Mouse (Mus musculus): Measurements from ENCODE around the gene Vrk3. TPM values are rescaled to one million over a fixed set of nuclear protein-coding genes. Genes with fewer than 3 reads are reported as not detected.
"Not testable (repeated sequence)": the region's sequence is repeated elsewhere in the genome, so short reads cannot be mapped to it uniquely, and the experiment has no call there.

Vrk3 gene
- 34.3 and 52.4 TPM in 2 replicates for total RNA-seq (2021)
- long read RNA-seq, experiment 1, transcript Vrk3-201 (15 exons, 1,969 nt), result major isoform, 50 of 60 reads
- long read RNA-seq, experiment 1, partial matches to known transcripts, result 5 of 60 reads
- long read RNA-seq, experiment 1, other reads (novel, unspliced or antisense), result 5 of 60 reads
- long read RNA-seq, experiment 2, full-length matches to known transcripts, result 29 of 35 reads
- long read RNA-seq, experiment 2, partial matches to known transcripts, result 4 of 35 reads
- long read RNA-seq, experiment 2, other reads (novel, unspliced or antisense), result 2 of 35 reads

- peak; percentile 96 for DNase-seq
Observed at GRCm38 (mm10) chr7:44748101-44749044, at the start of gene Vrk3. Vrk3 (plus strand) TSS chr7:44748413.

GRCm38 (mm10) chr7:44701921-44702320 lies 46.3 kb upstream of the Vrk3 start:
- DNase-seq, result no peak

- no peak for DNase-seq
Observed at GRCm38 (mm10) chr7:44702985-44703384, 45.2 kb upstream of the Vrk3 start.

- peak; percentile 43 for DNase-seq
Observed at GRCm38 (mm10) chr7:44704363-44704762, 43.9 kb upstream of the Vrk3 start.

- DNase-seq, result no peak
Observed at GRCm38 (mm10) chr7:44705086-44705485, 43.1 kb upstream of the Vrk3 start.

GRCm38 (mm10) chr7:44706322-44706721 lies 41.9 kb upstream of the Vrk3 start:
- no peak for DNase-seq

GRCm38 (mm10) chr7:44707169-44707675 lies 41.0 kb upstream of the Vrk3 start:
- peak; percentile 33 for DNase-seq

- not testable (repeated sequence) for DNase-seq
Observed at GRCm38 (mm10) chr7:44708093-44708492, 40.1 kb upstream of the Vrk3 start.

- DNase-seq, result no peak
Observed at GRCm38 (mm10) chr7:44708574-44708973, 39.6 kb upstream of the Vrk3 start, which contains the start of gene Izumo2. Izumo2 (plus strand) TSS chr7:44708742.

GRCm38 (mm10) chr7:44709881-44710280 lies 38.3 kb upstream of the Vrk3 start:
- no peak for DNase-seq

- no peak for DNase-seq
Observed at GRCm38 (mm10) chr7:44722058-44722457, 26.2 kb upstream of the Vrk3 start.

- DNase-seq, result peak; percentile 35
Observed at GRCm38 (mm10) chr7:44724316-44724715, 23.9 kb upstream of the Vrk3 start.

GRCm38 (mm10) chr7:44726343-44726742 lies 21.9 kb upstream of the Vrk3 start:
- no peak for DNase-seq

- no peak for DNase-seq
Observed at GRCm38 (mm10) chr7:44727151-44727550, 21.1 kb upstream of the Vrk3 start.

- DNase-seq, result no peak
Observed at GRCm38 (mm10) chr7:44728082-44728975, 19.9 kb upstream of the Vrk3 start.

GRCm38 (mm10) chr7:44733723-44734122 lies 14.5 kb upstream of the Vrk3 start:
- no peak for DNase-seq

GRCm38 (mm10) chr7:44741361-44741760 lies 6.9 kb upstream of the Vrk3 start:
- DNase-seq, result no peak

GRCm38 (mm10) chr7:44744270-44744669 lies 3.9 kb upstream of the Vrk3 start:
- no peak for DNase-seq

- DNase-seq, result peak; percentile 87
Observed at GRCm38 (mm10) chr7:44745076-44745475, 3.1 kb upstream of the Vrk3 start.

- DNase-seq, result no peak
Observed at GRCm38 (mm10) chr7:44747115-44747514, 1.1 kb upstream of the Vrk3 start.

GRCm38 (mm10) chr7:44750950-44751349 lies 2.7 kb downstream of the Vrk3 start, which contains the start of gene Zfp473:
Zfp473 (minus strand) TSS chr7:44751050.
- DNase-seq, result not testable (repeated sequence)

GRCm38 (mm10) chr7:44757164-44757563 lies 9.0 kb downstream of the Vrk3 start:
- DNase-seq, result no peak
